Mouse (Mus musculus) cerebellum, adult 9-10 months (tissue): ENCODE results near the gene Diras2.
A peak's percentile ranks its signal among the peaks of the same experiment; 100 is the strongest.
"Not testable (repeated sequence)": the region's sequence is repeated elsewhere in the genome, so short reads cannot be mapped to it uniquely, and the experiment has no call there.

Experiments used
- DNase-seq: peaks from one replicate; pipeline ENCODE4 v3.0.0; 2022

The Diras2 gene

DNA sequence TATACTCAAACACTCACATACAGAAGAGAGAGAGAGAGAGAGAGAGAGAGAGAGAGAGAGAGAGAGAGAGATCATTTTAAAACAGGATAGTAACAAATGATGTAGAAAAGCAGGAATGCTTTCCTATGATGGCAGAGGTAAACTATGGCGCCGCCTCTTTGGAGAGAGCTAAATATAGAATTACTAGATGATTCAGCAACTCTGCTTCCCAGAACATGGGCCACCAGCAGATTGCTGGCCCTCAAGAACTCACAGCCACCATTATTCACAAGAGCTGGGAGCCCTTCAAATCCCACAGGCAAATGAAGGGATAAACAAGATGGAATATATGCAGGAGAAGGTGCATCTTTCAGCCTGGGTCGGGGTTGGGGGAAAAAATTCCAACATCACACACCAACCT, 15.0 kb downstream of the Diras2 start:
- peak; percentile 55 for DNase-seq

DNA sequence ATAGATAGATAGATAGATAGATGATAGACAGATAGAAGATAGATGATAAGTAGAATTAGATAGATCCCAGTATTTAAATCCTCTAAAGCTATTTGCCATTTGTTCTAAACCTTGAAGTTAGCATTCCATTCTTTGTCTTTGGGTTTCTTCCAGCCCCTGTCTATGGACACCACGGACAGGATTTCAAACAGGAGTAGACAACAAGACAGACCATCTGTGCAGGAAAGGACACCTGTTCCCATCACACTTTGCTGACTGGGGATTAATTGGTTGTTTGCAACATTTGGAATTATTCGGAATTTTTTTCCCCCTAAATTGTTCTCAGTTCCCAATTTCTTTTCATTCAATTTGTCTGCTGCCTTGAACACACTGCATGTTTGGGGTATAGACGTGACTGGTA, 17.5 kb downstream of the Diras2 start:
- peak; percentile 95 for DNase-seq

- peak; percentile 96 for DNase-seq
Observed at GRCm38 (mm10) chr13:52512356-52512755, 18.7 kb downstream of the Diras2 start.

- peak; percentile 92 for DNase-seq
Observed at GRCm38 (mm10) chr13:52510172-52510880, 20.8 kb downstream of the Diras2 start.

DNA sequence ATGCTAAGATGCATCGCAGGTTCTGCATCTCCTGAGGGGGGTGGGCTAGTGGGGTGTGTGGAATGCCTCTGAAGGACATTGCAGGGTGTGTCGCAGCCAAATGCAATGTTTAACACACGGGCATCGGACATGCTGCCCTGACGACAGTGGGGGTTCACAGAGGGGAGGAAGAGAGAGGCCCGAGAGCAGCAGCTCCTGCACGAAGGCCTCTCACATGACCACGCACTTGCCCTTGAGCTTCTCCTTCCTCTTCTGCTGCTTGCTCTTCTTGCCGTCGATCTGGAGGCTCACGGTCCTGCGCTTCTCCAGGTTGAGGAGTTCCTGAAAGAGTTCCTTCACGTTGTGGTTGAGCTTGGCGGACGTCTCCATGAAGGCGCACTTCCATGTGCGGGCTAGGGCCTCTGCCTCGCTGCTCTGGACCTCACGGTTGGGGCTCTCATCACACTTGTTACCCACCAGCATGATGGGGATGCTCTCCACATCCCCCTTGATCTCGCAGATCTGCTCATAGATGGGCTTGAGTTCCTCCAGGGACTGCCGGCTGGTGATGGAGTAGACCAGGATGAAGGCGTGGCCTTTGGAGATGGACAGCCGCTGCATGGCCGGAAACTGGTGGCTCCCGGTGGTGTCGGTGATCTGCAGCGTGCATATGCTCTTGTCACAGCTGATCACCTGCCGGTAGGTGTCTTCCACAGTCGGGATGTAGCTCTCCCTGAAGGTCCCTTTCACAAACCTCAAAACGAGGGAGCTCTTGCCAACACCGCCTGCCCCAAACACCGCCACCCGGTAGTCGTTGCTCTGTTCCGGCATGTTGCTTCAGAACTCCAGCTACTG, 23.4 kb downstream of the Diras2 start:
- no peak for DNase-seq

GRCm38 (mm10) chr13:52506822-52507221, 24.3 kb downstream of the Diras2 start:
- not testable (repeated sequence) for DNase-seq

- not testable (repeated sequence) for DNase-seq
Observed at GRCm38 (mm10) chr13:52505683-52506285, 25.3 kb downstream of the Diras2 start.

- peak; percentile 92 for DNase-seq
Observed at GRCm38 (mm10) chr13:52501686-52502085, 29.4 kb downstream of the Diras2 start.

DNA sequence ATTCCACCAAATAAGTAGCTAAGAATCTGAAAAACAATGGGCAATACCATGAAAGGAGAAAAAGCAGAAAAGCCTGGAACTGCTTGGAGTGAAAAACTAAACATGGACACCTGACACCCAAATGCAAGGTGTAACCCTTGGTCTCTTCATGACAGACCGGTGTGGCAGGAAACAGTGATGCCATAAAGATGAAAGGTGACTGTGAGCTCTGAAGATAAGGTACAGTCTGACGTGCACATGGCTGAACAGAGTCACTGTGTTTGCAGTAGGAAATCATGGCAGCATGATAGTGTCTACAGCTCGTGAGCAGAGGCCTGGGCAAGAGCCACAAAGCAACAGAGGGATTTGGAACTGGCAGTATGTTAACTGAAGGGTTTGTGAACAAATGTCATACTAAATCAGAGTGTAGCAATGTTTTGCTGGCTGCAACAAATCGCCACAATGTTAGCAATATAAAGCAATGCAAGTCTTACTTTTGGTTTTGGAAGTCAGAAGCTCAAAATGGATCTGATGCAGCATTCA, 34.0 kb downstream of the Diras2 start:
- DNase-seq, result no peak

- DNase-seq, result no peak
Observed at GRCm38 (mm10) chr13:52488821-52489220, 42.3 kb downstream of the Diras2 start.

DNA sequence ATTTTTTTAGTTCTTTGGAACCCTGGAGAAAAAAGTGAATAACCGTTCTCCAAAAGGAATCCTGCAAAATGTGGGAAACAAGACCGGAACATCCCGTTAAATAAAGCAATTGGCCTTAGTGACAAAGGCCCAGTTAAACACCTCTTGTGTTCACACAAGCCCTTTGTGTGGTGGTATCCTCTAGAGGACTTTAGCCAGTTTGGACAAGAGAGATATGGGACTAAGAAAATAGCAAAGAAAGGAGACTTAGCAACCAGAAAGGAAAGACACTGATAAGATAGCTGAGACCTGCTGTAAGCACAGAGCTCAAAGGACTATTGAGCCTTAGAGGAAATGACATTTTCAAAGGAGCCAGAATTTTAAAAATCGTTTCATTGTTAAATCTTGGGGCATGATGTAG, 47.0 kb downstream of the Diras2 start:
- no peak for DNase-seq

GRCm38 (mm10) chr13:52481786-52482185, 49.3 kb downstream of the Diras2 start:
- DNase-seq, result peak; percentile 84

DNA sequence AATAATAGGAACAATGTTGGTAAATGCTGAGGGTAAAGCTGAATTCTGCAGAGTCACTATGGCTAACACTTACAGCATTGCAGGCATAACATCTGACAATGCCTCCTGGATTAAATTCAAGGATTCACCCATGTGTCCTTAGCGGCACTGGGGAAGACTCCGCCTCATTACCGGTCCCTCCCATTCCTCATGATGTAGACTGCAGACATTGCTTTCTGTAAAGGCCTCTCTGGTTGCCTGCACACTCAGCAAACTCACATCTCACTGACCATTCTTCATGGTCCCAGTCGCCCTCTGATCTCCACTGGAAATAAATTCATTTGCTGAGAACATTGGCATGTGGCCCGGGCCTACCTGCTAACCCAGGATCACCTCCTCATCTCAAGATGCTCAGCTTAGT, 51.9 kb downstream of the Diras2 start:
- no peak for DNase-seq

- DNase-seq, result no peak
Observed at GRCm38 (mm10) chr13:52476998-52477601, 54.0 kb downstream of the Diras2 start.

- no peak for DNase-seq
Observed at GRCm38 (mm10) chr13:52476222-52476621, 54.9 kb downstream of the Diras2 start.

DNA sequence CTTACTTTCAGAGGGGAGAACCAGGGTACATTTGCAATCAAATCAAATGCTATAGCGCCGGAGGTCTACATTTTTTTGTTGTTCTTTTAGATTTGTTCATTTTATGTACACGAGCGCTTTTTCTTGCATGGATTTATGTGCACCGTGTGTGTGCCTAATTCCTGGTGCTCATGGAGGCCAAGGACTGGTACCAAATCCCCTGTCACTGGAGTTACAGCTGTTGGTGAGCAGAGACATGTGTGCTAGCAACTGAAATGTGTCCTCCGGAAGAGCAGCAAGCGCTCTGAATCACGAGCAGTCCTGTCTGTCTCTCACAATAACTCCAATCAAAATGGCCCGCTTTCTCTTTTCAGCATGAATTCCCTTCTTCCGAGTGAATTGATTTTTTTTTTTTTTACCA, 55.8 kb downstream of the Diras2 start:
- no peak for DNase-seq

- no peak for DNase-seq
Observed at GRCm38 (mm10) chr13:52474807-52475206, 56.3 kb downstream of the Diras2 start.

DNA sequence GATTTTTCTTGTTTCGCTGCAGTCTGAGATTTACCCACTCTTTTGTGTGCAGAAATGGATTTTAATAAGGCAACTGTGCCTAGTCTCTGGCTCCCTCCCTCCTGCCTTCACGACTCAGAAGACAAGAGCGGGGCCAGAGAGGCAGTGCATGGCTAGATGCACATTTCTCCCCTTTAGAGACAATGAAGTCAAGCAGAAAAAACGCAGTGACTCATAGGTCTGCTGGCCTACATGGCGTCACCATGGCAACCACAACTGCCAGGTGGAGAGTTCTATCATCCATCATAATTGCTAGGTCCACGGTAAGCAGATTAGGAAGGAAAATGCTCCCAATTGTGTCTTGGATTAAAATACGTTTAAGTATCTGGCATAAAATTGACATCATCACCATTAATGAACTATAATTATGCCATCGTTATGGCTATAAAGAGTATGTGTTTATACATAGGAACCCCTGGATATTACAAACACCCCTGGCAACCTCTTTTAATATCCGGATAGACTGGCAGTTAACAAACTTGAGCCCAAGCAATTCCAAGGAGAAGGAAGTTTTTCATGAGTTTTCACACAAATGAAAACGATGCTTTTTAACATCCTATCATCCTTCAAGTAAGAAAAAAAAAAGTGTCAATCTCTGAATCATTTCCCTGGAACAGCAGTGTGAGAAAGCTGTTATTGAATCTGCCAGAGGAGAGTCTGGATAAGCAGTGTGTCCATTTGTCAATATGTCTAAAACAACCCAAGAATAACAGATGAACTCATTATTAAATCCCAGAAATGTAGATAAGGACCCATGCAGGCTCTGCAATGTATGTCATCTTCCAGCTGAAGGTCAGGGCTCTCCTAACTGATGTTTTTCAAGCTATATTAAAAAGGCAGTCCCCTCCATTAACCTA, 61.0 kb downstream of the Diras2 start:
- peak; percentile 97 for DNase-seq

GRCm38 (mm10) chr13:52465141-52465540, 65.9 kb downstream of the Diras2 start:
- DNase-seq, result no peak

- no peak for DNase-seq
Observed at GRCm38 (mm10) chr13:52459982-52460381, 71.1 kb downstream of the Diras2 start.

GRCm38 (mm10) chr13:52457889-52458324, 73.2 kb downstream of the Diras2 start:
- peak; percentile 99 for DNase-seq
